Mouse (Mus musculus) testis, postnatal 10 days (tissue): ENCODE data around the gene Add3.

Source experiments
- DNase-seq: peaks from one replicate; pipeline ENCODE4 v3.0.0; 2021; ENCODE audit warnings: low spot score

The Add3 gene

DNA sequence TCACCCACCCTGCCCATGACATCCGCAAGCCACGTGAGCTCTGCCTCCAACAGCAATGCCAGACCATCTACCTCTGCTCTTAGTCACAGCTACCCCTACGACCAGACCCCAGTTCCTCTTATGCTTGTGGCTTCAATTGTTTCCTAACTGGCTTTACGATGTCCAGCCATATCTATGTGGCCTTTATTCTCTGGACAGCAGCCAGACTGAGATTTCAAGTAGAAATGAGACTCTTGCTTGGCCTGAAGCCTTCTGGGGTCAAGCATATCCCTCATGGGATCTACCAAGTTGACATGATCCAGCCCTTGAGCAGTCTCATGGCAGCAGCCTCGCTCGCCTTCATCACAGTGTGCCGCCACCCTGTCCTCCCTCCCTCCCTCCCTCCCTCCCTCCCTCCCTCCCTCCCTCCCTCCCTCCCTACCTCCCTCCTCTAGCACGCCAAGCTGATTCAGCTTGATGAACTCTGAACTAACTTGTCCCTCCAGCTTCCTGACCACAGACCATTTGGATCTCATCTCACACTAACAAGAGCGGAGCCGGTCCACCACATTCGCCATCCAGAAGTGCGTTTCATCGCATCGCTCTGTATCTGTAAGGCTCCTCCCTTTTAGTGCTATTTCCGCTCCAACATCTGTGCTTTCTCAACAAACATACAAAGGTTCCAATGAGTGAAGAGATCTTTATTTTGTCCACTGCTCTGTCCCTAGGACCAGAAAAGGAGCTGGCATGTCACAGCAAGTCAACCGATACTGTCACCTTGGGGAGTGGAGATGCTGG is 9.7 kb upstream of the Add3 start:
- no peak for DNase-seq

DNA sequence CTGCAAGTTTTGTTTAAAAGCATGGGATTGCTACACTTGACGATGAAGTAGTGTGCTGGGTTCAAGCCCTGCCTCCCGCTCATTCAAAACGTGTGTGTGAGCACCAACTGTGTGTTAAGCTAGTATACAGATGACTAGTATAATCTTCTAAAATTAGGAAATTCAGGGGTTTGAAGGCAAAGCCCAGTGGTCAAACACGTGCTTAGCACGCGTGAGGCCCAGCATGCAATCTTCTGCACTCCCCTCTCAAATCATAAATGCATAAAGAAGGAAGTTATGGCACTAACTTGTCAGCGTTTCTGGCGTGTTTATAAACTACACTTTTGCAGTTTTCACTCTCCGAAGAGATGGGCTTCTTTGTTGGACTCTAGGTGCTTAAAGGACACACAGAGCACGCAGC is 7.8 kb upstream of the Add3 start:
- DNase-seq, result no peak

DNA sequence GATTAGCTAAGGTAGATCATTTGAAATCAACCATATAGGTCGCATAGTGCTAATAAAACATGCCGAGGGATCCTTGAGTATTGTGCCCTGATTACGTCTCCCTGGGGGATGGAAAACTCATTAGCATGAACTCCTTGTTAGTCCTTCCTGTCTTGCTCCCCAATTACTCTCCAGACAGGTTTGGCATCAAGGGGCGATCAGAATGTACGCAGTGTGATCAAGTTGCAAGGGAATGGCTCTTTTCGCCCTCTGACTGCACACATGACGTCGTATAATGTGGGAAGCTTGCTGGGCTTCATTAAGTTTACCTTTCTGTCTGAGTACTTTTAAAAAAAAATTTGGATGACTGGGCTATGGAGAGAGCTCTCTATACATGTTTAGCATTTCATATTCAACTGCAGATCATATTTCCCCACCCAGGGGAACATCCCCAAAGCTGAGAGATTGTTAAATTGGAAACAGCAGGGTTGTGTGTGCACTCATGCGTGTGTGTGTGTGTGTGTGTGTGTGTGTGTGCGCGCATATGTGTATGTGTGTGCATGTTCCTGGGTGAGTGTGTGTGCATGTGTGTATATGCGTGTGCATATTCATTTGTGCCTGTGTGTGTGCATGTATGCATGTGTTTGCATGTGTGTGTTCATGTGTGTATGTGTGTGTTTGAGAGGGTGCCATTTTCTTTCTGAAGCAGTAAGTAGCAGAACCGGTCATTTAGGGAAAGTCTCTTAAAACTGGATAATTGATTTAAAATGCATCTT is 3.7 kb upstream of the Add3 start:
- DNase-seq, result no peak

DNA sequence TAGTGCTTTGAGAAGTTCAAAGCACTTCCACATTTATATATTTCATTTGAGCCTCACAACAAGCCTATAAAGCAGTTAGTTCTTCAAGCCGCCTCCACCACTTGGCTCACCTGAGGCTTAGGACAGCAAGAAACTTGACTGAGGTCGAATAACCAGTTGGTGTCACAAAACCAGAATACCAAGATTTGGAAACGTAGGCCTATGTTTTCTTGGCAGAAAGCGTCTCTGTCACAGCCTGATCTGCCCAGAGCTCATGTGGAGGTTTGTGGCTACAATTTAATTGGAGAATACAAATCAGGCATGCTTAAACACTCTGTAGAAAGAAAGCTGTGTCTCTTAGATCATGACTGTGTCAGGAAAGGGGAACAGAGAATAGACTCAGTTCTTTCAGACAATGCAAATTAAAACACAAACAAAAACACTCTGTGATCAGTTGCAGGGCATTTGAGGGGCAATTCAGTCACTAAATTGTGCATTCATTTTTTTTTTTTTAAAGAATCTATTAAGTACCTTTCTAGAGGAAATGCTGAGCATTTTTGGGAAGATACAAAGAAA is 3.0 kb upstream of the Add3 start:
- no peak for DNase-seq

DNA sequence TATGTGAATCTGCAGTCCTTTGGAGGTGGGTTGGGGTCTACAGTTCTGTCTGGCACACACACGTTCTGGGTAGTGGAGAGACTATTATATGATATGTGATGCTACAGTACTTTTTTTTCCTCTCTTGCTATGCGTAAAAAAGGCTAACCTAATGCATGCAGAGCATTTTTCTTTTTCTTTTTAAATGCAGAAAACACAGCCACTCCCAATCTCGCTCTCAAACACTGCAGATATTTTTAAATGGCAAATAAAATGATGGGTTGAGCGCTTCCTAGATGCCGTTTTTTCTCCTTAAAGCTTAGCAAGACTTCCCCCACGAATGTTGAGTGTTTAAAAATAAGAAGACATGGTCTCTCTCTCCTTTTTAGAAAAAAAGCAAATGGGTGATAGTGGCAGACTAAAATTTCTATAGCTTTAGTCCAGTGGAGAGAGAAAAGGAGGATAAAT is 584 bp downstream of the Add3 start:
- no peak for DNase-seq

DNA sequence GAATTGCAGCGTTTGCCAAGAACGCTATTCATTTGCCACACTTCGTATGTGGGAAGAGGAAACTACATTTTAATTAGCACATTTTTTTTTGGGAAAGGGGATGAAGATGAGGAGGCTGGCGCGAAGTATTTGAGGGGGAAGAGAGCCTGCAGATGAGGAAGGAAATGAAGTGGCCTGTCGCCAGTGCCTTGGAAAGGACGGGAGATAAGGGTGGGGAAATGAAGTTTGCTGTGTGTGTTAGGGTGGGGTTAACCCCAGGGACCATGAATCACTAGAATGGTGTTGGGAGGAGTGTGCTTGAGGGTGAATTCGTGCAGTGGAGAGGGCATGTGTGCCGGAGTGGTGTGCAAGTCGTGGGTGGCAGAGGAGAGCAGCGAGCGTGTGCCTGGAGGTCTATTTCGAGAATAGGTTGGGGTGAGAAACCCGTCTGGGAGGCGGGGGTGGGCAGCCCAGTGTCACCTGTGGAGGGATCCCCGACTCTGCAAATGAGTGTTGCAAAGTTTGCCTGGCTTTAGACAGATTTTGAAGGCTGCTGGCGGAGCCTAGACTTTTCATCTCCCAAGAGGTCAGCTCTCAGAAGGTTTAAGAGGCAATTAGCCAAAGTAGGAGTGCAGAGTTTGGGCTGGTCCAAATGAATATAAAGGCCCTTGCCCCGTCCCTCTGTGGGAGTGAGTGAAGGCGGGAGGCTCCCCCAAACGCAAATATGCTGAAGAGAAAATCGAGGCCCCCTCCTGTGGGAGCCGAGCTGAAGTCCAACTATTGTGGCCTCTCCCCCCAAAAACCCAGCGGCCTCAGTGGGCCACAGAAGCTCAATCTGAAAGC is 1.2 kb downstream of the Add3 start:
- peak; percentile 71 for DNase-seq

DNA sequence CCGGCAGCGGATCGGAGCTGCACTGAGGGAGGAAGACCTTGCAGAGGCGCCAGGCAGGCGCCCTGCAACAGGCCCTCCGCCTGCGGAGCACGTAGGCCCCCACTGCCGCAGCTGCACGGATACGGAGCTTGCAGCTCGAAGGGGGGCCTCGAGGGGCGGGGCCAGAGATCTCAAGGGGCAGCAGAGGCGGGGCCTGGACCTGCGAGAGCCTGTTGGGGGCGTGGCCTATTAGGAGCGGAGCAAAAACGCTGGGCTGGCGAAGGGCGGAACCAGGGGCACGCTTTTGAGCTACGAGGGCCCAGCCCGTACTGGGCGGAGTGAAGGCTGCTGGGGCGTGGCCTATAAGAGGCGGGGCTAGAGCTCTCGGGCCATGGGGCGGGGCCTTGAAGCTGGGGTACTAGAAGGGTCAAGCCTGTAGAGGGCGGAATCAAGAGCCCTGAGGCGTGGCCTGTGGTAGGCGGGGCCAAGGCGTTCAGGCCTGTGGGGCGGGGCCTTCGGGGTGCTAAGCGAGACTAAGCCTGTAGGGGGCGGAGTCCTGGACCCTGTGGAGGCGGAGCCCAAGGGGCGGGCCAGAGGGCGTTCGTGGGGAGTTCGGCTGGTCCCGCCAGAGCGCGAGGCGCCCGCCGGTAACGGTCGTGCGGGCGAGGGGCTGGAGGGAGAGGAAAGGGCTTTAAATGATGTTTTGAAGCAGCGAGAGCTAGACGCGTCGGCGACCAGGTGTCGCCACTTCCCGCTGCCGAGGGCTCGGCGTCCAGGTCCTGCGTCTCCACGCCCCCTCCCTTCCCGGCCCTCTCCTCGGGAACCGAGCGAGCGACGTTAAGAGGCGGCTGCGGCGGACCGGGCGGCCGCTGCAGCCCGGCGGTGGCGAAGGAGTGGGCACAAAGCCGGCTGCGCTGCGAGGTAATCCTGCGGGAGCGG is 2.2 kb downstream of the Add3 start:
- peak; percentile 100 for DNase-seq

DNA sequence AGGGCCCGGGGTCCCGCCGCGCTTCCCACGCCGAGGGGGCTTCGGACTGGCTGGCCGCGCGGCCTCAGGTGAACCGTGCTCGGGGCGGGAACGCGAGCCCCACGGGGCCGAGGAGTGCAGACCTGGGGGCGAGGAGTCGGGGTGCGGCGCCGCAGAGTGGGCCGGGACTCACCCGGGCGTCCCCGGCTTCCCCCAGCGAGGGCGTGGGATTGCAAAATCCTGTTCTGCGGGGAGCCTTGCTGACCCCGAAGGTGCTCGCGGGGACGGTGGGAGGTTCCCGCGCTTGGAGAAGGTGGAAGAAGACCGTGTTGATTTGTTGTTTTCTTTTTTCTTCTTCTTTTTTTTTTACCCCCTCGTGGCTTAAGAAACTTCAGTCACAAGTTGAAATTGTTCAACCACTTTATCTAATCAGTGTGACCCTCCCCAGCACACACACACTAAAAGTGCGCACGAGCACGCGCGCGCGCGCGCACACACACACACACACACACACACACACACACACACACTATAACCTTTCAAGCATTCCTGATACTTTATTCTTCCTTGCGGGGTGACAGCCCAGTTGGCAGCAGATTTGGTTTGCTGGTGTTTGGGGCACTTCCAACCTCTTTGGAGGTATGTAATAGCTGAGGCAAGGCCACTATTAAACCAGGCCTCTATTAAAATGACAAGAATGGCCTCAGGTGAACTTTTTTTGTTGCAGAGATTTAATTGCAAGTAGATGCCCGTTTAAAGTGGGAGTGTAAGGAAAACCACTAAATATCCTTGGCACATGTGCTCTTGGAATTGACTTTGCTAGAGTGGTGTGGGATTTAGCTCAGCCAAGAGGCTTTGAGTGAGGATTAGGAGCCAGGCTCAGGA is 3.1 kb downstream of the Add3 start:
- DNase-seq, result peak; percentile 73

DNA sequence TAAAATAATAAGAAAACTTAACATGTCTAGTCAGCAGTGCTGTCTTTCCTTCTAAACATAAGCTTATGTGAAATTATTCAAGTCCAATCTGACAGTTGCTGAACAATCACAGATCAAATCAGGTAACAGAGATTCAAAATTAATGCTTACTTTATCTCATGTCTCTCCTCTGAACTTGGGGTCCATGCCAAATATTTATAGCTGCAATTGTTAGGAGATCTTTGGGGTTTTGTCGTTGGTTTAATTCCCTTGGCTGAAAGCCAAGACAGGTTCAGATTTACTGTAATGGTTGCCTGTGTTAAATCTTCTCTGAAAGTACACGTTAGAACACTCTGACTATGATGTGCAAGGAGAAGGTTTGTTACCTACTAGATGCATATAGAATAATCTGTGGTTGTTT is 4.8 kb downstream of the Add3 start:
- DNase-seq, result no peak

DNA sequence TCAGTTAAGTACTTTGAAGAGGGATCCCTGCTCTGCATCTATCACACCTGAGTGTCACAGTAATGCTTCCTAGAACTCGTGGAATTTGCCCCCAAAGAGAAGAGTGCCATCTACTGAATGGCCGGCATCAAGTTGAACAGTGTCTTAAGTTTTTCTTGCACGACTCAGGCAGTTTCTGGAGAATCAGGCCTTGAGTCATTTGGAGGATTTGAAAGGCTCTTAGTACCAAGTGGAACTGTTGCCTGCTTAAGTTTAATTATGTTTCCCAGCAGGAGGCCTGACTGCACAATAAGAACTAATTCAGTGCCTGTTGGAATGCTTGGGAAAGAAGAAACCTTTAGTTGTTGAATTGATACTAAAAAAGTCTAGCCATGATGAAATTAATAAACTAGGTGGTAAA is 9.1 kb downstream of the Add3 start:
- no peak for DNase-seq

DNA sequence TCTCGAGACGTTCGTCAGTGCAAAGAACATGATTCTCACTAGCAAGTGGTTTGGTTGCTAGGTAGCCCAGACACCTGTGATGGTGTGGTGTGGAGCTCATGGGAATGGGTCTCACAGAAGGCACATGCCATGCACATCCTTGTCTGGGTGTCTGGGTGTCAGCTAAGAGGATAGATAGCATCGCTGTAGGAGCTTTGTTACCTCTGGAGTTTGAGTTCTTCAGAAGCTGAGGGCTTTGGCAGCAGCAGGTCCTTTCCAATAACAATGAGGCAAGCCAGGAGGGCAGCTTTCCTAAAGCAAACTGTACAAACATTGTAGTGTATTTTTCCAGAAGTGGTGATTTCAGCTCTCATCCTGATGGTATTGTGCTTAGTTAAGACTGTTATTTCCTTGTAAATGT is 12.2 kb downstream of the Add3 start:
- DNase-seq, result no peak

DNA sequence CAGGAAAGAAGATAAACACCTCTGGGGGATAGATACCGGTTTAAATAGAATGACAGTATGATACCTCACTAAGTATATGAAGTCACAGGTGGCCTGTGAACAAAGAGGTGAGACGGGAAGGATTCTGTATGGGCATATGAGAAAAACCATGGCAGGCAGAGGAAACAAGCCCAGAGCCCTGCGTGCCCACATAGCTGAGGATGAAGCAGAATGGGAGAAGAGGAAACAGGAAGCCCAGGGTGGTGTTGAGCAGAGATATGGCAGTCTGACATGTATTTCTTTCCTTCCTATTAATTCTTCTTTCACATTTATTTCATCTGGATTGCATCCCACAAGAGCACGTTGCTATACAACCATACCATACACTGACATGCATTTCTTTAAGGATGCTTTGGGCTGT is 12.9 kb downstream of the Add3 start:
- no peak for DNase-seq

DNA sequence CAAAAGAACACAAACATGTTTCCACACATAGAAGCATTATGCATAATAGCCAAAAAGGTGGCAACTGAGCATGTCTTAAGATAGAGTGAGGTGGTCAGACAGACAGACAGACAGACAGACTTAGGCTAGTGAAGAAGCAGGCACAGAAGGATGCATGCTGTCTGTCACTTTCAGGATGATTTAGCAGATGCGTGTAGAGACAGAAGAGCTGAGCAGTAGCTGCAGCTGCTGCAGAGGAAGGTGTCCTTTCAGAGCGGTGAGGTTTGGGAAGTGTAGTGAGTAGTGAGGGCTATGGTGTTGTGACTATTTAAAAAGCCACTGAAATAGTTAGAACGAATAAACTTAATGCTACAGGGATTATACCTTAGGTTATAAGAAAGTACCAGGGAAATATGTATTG is 13.9 kb downstream of the Add3 start:
- no peak for DNase-seq

DNA sequence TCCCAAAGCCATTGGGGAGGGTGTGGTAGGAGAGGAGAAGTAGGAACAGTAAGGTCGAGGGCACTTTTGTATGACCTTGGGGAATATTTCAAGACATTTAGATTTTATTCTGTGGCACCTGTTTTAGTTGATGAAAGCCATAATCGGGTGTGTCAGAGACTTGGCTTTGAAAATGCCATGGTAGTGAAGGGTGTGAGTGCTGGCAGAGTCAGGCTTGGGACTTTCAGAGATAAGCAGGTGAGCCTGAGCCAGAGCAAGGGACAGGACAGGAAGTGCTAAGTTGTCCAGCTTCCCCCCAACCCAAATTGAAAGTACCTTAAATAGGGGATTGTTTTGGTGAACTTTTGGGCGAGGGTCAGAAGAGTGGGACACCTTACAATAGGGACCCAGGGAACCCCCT is 16.1 kb downstream of the Add3 start:
- DNase-seq, result no peak

DNA sequence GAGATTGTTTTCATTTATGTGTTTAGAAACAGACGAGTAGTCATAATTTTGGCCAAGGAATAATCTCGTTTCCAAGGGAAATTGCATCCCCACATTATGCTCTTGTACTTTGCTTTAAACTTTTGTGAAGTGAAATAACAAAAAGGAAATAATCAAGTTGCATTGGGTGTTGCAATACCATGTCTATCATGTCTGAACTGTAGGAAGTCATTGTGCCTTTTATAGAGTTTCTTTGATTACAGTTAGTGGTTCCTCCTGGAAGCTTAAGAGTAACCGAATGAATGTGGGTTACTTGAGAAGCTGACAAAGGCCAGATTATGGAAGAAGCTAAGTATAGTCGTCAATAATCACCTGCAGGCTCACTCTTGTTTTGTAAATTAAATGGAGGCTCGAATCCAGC is 16.9 kb downstream of the Add3 start:
- DNase-seq, result no peak

DNA sequence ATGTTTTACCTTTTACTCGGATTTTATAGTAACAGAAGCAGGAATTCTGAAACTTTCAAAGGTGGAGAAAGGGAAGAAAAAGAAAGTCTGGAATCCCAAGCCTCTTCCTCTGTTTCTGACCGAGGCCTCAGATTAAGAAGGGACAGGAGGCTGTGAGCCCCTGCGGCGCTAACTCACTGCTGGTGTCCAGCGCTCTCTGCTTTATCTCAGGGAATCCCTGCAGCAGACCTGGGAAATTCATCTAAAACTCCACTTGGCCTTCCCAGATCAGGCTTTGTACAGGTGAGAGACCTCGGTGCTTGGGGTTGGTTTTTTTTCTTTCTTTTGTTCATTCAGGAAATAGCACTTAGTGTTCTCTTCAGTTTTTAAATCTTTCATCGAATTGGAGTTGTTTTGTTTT is 19.1 kb downstream of the Add3 start:
- DNase-seq, result no peak

DNA sequence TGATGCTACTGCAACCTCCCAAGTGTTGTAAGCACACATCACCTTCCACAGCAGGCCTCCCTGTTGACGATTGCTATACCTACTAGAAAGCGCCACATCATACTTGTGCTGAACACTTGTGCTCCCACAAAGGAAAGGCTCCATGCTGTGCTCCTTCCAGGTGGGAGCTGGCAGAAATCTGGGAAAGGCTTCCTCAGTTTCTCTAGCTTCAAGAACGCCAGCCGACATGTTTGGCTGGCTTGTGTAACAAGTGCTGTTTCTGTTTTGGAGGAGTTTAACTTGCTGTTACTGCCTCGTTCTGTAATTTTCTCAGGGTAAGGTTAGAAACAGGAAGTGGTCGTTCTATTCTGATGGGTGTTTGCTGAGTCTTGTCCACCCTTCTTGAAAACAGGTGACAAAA is 22.7 kb downstream of the Add3 start:
- no peak for DNase-seq

DNA sequence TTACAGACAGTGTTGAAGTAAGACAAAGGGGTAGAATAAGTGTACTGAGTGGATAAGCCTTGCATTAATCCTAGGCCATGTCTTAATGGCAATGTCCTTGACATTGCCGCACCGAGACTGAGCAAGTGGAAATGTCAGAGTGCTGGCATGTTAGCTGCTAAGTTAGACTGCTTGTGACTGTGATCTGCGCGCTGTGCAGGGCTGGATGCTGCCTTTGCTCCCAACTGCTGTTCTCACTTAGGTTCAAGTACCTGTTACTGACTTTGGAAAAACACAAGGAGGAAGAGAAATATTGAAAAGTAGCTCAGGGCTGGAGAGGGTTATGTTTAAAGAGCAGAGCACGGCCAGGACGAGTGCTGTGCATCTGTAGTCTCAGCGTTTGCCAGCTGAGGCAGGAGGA is 24.4 kb downstream of the Add3 start:
- no peak for DNase-seq

DNA sequence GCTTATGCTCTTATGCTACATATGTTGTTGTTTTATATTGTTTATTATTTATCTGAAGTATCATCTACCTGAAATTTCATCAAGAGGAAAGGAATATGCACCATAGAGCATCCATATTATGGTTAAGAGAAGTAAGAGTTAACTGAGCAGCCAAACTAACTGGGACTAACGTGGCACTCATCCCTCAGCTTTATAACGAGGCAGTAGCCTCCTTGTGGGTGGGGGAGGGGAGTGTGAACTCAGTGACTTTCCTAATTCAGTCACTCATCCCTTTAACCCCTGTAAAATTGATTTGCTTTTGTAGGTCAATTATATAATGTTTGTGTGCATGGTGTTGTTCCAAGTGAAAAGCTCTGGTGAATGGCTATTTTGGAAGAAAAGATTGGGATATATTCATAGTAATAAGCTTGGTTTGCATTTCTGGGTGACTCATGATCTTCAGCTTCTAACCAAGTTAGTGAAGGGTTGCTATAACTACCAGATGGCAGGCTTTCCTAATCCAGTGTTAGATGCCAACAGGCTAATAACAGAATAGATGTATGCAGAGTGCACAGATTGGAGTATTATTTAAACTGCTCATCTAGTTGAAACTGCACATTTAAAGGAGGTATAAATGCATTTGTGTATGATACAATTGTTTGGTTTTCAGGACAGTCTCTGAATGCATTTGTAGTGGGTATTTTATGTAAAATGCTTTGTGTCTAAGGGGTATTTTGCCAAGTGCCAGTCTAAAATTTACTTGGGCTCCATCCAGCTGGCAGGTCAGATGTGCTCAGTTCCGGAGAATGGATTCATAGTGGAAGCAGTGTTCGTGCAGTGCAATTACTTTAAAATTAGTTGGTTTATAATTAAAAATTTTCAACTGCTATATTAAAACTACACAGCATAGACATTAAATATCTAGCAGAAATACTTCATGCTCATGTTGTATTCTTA is 25.3 kb downstream of the Add3 start:
- no peak for DNase-seq
